ENCODE assay signal across 8 mouse cellular contexts in genomic region chr5:53995316-53995715, GRCm38 (mm10). TPM values are rescaled to one million over a fixed set of nuclear protein-coding genes. Genes with fewer than 3 reads are reported as not detected.
DNase-seq lines count a peak whose midpoint lies in the region; ATAC-seq and TF ChIP-seq lines count a peak whose summit lies in the region.

No protein-coding gene starts in this region.

- dilution Hi-C loops in CH12.LX (cut with MboI; ENCODE audit: extremely low pct_ligation_motif_present, extremely low pct_unique_long_range_greater_than_20kb, low sequenced_read_pairs): no loop called here

- in situ Hi-C loops in CH12.LX (cut with MboI; ENCODE audit: low pct_ligation_motif_present, low pct_unique_long_range_greater_than_20kb, low sequenced_read_pairs): loop anchor here (5.0 kb wide), 1 partner anchor 107 kb away; no protein-coding TSS in a partner anchor

- peak; percentile 59 for ATAC-seq in cerebellum, adult (ENCODE audit: insufficient number of reproducible peaks, low FRiP score, low TSS enrichment)
- ATAC-seq in forebrain, embryonic 13.5 days: peak; percentile 4; the same call in 1 of the 2 replicates
- peak; percentile 63 for ATAC-seq in neural tube, embryonic 15.5 days (ENCODE audit: low FRiP score)

- no peaks in the 10 kb centered on the region for H3K27me3 ChIP-seq in CH12.LX (replicated peaks)
- H3K27me3 ChIP-seq in forebrain, embryonic 13.5 days: no peaks in the 10 kb centered on the region
- no peaks in the 10 kb centered on the region for H3K27me3 ChIP-seq in neural tube, embryonic 15.5 days (replicated peaks)

- peak overlapping the region; percentile 45 for H3K9ac ChIP-seq in CH12.LX (ENCODE audit: insufficient read depth, low read depth)
- H3K9ac ChIP-seq in forebrain, embryonic 13.5 days: peak overlapping the region; percentile 68
- H3K9ac ChIP-seq in neural tube, embryonic 15.5 days (replicated peaks): peak overlapping the region; percentile 48; the same call in 1 of the 2 replicates

- peak; percentile 60 for TF ChIP-seq POLR2A in CH12.LX (IDR thresholded peaks at IDR 0.05; ENCODE audit: low read depth, low read length)
- TF ChIP-seq POLR2A in lung, adult 2 months (IDR thresholded peaks at IDR 0.05; ENCODE audit: borderline replicate concordance, extremely low read depth, low read depth, low read length): 0 out of 2 replicates have a peak, but pooled peaks have one; percentile 3

- 0% methylated on average over 34 of the region's 34 CpGs for WGBS in forebrain, embryonic 13.5 days
- under 1% methylated on average over 34 of the region's 34 CpGs for WGBS in lung, adult 2 months
- WGBS in neural tube, embryonic 15.5 days: under 1% methylated on average over 34 of the region's 34 CpGs

- no peak for TF ChIP-seq RAD21 in CH12.LX (IDR thresholded peaks at IDR 0.05; ENCODE audit: low read depth, low read length)

- no peaks in the 10 kb centered on the region for H3K9me3 ChIP-seq in CH12.LX (replicated peaks; ENCODE audit: low read length)
- no peaks in the 10 kb centered on the region for H3K9me3 ChIP-seq in forebrain, embryonic 13.5 days (replicated peaks)
- no peaks in the 10 kb centered on the region for H3K9me3 ChIP-seq in neural tube, embryonic 15.5 days (replicated peaks)

- no peak overlapping the region for H3K27ac ChIP-seq in CH12.LX (ENCODE audit: insufficient read depth, low read depth)
- H3K27ac ChIP-seq in forebrain, embryonic 13.5 days: no peak overlapping the region
- no peak overlapping the region for H3K27ac ChIP-seq in neural tube, embryonic 15.5 days (replicated peaks)

- peaks cover 15 to 50% of the 10 kb centered on the region in 2 experiments for H3K4me1 ChIP-seq in CH12.LX (ENCODE audit: control insufficient read depth in 1 of 2, insufficient read depth in 2 of 2)
- H3K4me1 ChIP-seq in forebrain, embryonic 13.5 days: peaks cover 25% of the 10 kb centered on the region
- H3K4me1 ChIP-seq in lung, adult 2 months (ENCODE audit: control insufficient read depth, insufficient read depth, low read length): no peaks in the 10 kb centered on the region; the same call in 1 of the 2 replicates
- H3K4me1 ChIP-seq in neural tube, embryonic 15.5 days: peaks cover 27% of the 10 kb centered on the region

- H3K79me2 ChIP-seq in CH12.LX (replicated peaks; ENCODE audit: control insufficient read depth, extremely low read depth, insufficient read depth, poor library complexity, severe bottlenecking): peaks cover 10% of the 10 kb centered on the region; the same call in 1 of the 2 replicates

- no peaks in the 10 kb centered on the region for H3K36me3 ChIP-seq in CH12.LX (replicated peaks in 1 of 2; ENCODE audit: control insufficient read depth in 1 of 2, insufficient read depth in 1 of 2, low read length in 1 of 2)
- no peaks in the 10 kb centered on the region for H3K36me3 ChIP-seq in forebrain, embryonic 13.5 days (ENCODE audit: poor library complexity, severe bottlenecking)
- H3K36me3 ChIP-seq in neural tube, embryonic 15.5 days: no peaks in the 10 kb centered on the region

- H3K4me2 ChIP-seq in CH12.LX (ENCODE audit: insufficient read depth, low read depth, poor library complexity, severe bottlenecking): peak overlapping the region; percentile 74
- H3K4me2 ChIP-seq in forebrain, embryonic 13.5 days: peak overlapping the region; percentile 88
- H3K4me2 ChIP-seq in neural tube, embryonic 15.5 days: peak overlapping the region; percentile 87

- peak; percentile 63 for DNase-seq in CH12.LX (ENCODE audit: extremely low read depth)
- peak; percentile 79 to 82 for DNase-seq in heart, postnatal 10 days
- DNase-seq in layer of hippocampus, adult 18-20 months (ENCODE audit: low spot score in 2 of 2): peak; percentile 72 to 89
- DNase-seq in lung, adult 2 months: peak; percentile 79
- DNase-seq in testis, postnatal 10 days (ENCODE audit: low spot score): peak; percentile 86

- peak; percentile 65 for TF ChIP-seq EP300 in CH12.LX (IDR thresholded peaks at IDR 0.05; ENCODE audit: low read length)

- TF ChIP-seq CTCF in CH12.LX (conservative IDR thresholded peaks at IDR 0.05 in 1 of 2, IDR thresholded peaks at IDR 0.05 in 1 of 2; ENCODE audit: low read depth in 2 of 2, low read length in 2 of 2): no peak
- TF ChIP-seq CTCF in lung, adult 2 months (IDR thresholded peaks at IDR 0.05; ENCODE audit: insufficient read depth, low read length): no peak

- intact Hi-C loops in heart, postnatal 10 days (cut with DNase I): loop anchor here (5.0 kb wide), 1 partner anchor 123 kb away; no protein-coding TSS in a partner anchor

- peak overlapping the region; percentile 54 to 68 (median 60) for H3K4me3 ChIP-seq in CH12.LX (replicated peaks in 1 of 3; ENCODE audit: low read depth in 2 of 3, low read length in 2 of 3, poor library complexity in 1 of 3)
- peak overlapping the region; percentile 56 for H3K4me3 ChIP-seq in forebrain, embryonic 13.5 days
- H3K4me3 ChIP-seq in lung, adult 2 months (replicated peaks; ENCODE audit: extremely low read depth, low read depth, low read length): peak overlapping the region; percentile 55
- H3K4me3 ChIP-seq in neural tube, embryonic 15.5 days (replicated peaks): peak overlapping the region; percentile 52

TF ChIP-seq in CH12.LX, 34 proteins besides CTCF, POLR2A, EP300 and RAD21:
- TF ChIP-seq MAZ (IDR thresholded peaks at IDR 0.05; ENCODE audit: low read depth, low read length) (peak; percentile 3; the same call in 1 of the 2 replicates), TBP (conservative IDR thresholded peaks at IDR 0.05; ENCODE audit: low read depth, low read length) (no peak), E2F4 (IDR thresholded peaks at IDR 0.05; ENCODE audit: insufficient replicate concordance, low read depth, low read length) (no peak), MXI1 (IDR thresholded peaks at IDR 0.05; ENCODE audit: low read depth, low read length) (no peak; the same call in 1 of the 2 replicates), MYC (IDR thresholded peaks at IDR 0.05; ENCODE audit: low read depth, low read length) (no peak), ZC3H11A (IDR thresholded peaks at IDR 0.05; ENCODE audit: low read depth, low read length) (no peak), UBTF (IDR thresholded peaks at IDR 0.05; ENCODE audit: low read depth, low read length) (no peak), ZMIZ1 (IDR thresholded peaks at IDR 0.05; ENCODE audit: low read depth, low read length) (no peak), HCFC1 (IDR thresholded peaks at IDR 0.05; ENCODE audit: low read depth, low read length) (peak; percentile 46), GABPA (IDR thresholded peaks at IDR 0.05; ENCODE audit: insufficient replicate concordance, low read depth, low read length) (no peak), ELF1 (IDR thresholded peaks at IDR 0.05; ENCODE audit: low read depth, low read length) (0 out of 2 replicates have a peak, but pooled peaks have one; percentile 12), TCF12 (IDR thresholded peaks at IDR 0.05; ENCODE audit: low read depth, low read length) (peak; percentile 67), NRF1 (IDR thresholded peaks at IDR 0.05; ENCODE audit: low read depth, low read length) (peak; percentile 91), ZNF384 (IDR thresholded peaks at IDR 0.05; ENCODE audit: low read depth, low read length) (no peak), CHD1 (IDR thresholded peaks at IDR 0.05; ENCODE audit: low read depth, low read length) (no peak), MAX (IDR thresholded peaks at IDR 0.05; ENCODE audit: low read length) (0 out of 2 replicates have a peak, but pooled peaks have one; percentile 30), BHLHE40 (IDR thresholded peaks at IDR 0.05; ENCODE audit: low read depth, low read length) (0 out of 2 replicates have a peak, but pooled peaks have one; percentile 12), JUN (IDR thresholded peaks at IDR 0.05; ENCODE audit: insufficient read depth, low read depth, low read length) (no peak)

RNA-seq across cellular contexts. Expression of gene Stim2, which starts 3.0 kb away (rescaled TPM):
- 12.3 and 16.8 TPM in 2 replicates for total RNA-seq in CH12.LX (2012; rRNA removed)
- 21.5 and 22.8 TPM in 2 replicates for total RNA-seq in CH12.LX (2014; rRNA removed)
- polyA plus RNA-seq in CH12.LX (2012; ENCODE audit: insufficient read length, low read depth): 12.3 and 18.2 TPM in 2 replicates
- polyA plus RNA-seq in forebrain, embryonic 13.5 days (2015; fragmentation: Nextera tagmentation; extraction: Ambion mirVana): 18.5 and 19.5 TPM in 2 replicates
- 10 to 100 TPM; 24.8 to 27.2 TPM for total RNA-seq in heart, postnatal 10 days (2021)
- 100 to 1,000 TPM; 157 to 166 TPM for total RNA-seq in layer of hippocampus, adult 18-20 months (2021)
- 34.2 and 38.7 TPM in 2 replicates for polyA plus RNA-seq in lung, adult 2 months (2012; rRNA removed)
- polyA plus RNA-seq in neural tube, embryonic 15.5 days (2015; fragmentation: Nextera tagmentation; extraction: Ambion mirVana): 22.1 and 31.3 TPM in 2 replicates

Comparison
In these comparisons a context has a peak if more than half of its experiments do, and no peak if none do; other contexts are left out.
1. ATAC-seq: peak in every context shown above with its lines; median percentile 63 in neural tube, embryonic 15.5 days; 59 in cerebellum, adult; 4 in forebrain, embryonic 13.5 days.